Mouse (Mus musculus) small intestine, adult 2 months (tissue): Measurements from ENCODE around the gene Colq. TPM values are rescaled to one million over a fixed set of nuclear protein-coding genes. Genes with fewer than 3 reads are reported as not detected.
A peak's percentile ranks its signal among the peaks of the same experiment; 100 is the strongest.

ENCODE experiments used
- H3K27ac ChIP-seq: fragments of 200-500 bp; 2 replicates; pipeline ENCODE4 v1.5.1; 2012; ENCODE audit warnings: low read depth, low read length, control low read depth, inconsistent platforms; ENCODE audit not compliant: insufficient read depth
- H3K27me3 ChIP-seq: fragments of 200-500 bp; 2 replicates; pipeline ENCODE4 v1.6.1; 2012; ENCODE audit warnings: mild to moderate bottlenecking, moderate library complexity, low read length, inconsistent platforms; ENCODE audit not compliant: control insufficient read depth, insufficient read depth
- H3K36me3 ChIP-seq: fragments of 200-500 bp; 2 replicates; pipeline ENCODE4 v1.6.1; 2012; ENCODE audit warnings: mild to moderate bottlenecking, low read length, control low read depth, inconsistent platforms; ENCODE audit not compliant: control insufficient read depth, insufficient read depth
- H3K4me1 ChIP-seq: fragments of 200-500 bp; 2 replicates; pipeline ENCODE4 v1.6.1; 2012; ENCODE audit warnings: low read length, inconsistent platforms, mixed read lengths; ENCODE audit not compliant: control insufficient read depth, insufficient read depth, insufficient read length
- H3K4me3 ChIP-seq: fragments of 200-500 bp; 2 replicates; pipeline ENCODE4 v1.5.1; 2012; ENCODE audit warnings: low read depth, mild to moderate bottlenecking, control low read depth, inconsistent platforms, low read length, moderate library complexity
- CTCF ChIP-seq: fragments of 200-500 bp; IDR thresholded peaks from 2 replicates; pipeline ENCODE4 v1.5.1; 2012; ENCODE audit warnings: low read depth, mild to moderate bottlenecking, control low read depth, inconsistent platforms, low read length, moderate library complexity, mixed read lengths; ENCODE audit not compliant: insufficient replicate concordance, insufficient read length; ENCODE audit errors: extremely low read depth
- POLR2A ChIP-seq: fragments of 200-500 bp; IDR thresholded peaks from 2 replicates; pipeline ENCODE4 v1.6.1; 2012; ENCODE audit warnings: low read depth, mild to moderate bottlenecking, control low read depth, inconsistent platforms, low read length, moderate library complexity
- WGBS: fragments of 180-500 bp; shearing (Covaris S2); methylation state at CpG from one replicate; pipeline ENCODE4 v1.1.7; 2018; 5-methylcytosine and 5-hydroxymethylcytosine counted together
- polyA plus RNA-seq: library from polyadenylated mRNA; depleted of rRNA; stranded (reverse); fragments of >200 nt; gene quantifications from 2 replicates; pipeline ENCODE4 v1.2.3, GENCODE M21; 2012

Gene Colq
- polyA plus RNA-seq, 1 experiment, result 0.77 TPM

- Histone ChIP-seq H3K27ac (no peak overlapping the region), H3K27me3 (no peaks in the 10 kb centered on the region), H3K4me1 (peaks cover 9% of the 10 kb centered on the region; the same call in 1 of the 2 replicates), H3K4me3 (no peak overlapping the region), H3K36me3 (peaks cover 34% of the 10 kb centered on the region)
- TF ChIP-seq CTCF (no peak), POLR2A (no peak)
- 97% methylated on average over 1 of the region's 1 CpGs for WGBS
Observed at GRCm38 (mm10) chr14:31499526-31499925, 91.6 kb downstream of the Colq start.

- 9% methylated on average over 7 of the region's 7 CpGs for WGBS
- Histone ChIP-seq H3K4me3 (peak overlapping the region; percentile 25; the same call in 1 of the 2 replicates), H3K27me3 (no peaks in the 10 kb centered on the region), H3K27ac (no peak overlapping the region), H3K4me1 (peaks cover 13% of the 10 kb centered on the region), H3K36me3 (peaks cover 16% of the 10 kb centered on the region)
- TF ChIP-seq POLR2A, result no peak
- no peak for TF ChIP-seq CTCF
Observed at GRCm38 (mm10) chr14:31496241-31496646, 94.9 kb downstream of the Colq start.

GRCm38 (mm10) chr14:31495538-31495937 lies 95.6 kb downstream of the Colq start:
- Histone ChIP-seq H3K4me1 (peaks cover 13% of the 10 kb centered on the region), H3K27me3 (no peaks in the 10 kb centered on the region), H3K4me3 (peak overlapping the region; percentile 98), H3K27ac (0 out of 2 replicates have a peak overlapping the region, but pooled peaks have one; percentile 72), H3K36me3 (peaks cover 13% of the 10 kb centered on the region)
- TF ChIP-seq CTCF (no peak), POLR2A (no peak)
- under 1% methylated on average over 8 of the region's 8 CpGs for WGBS

- no peaks in the 10 kb centered on the region for H3K27me3 ChIP-seq
- peak within 1 kb of the TSS; percentile 72 for H3K27ac ChIP-seq
- H3K36me3 ChIP-seq, result peaks cover 13% of the 10 kb centered on the region
- peak within 1 kb of the TSS; percentile 98 for H3K4me3 ChIP-seq
- under 1% methylated on average over 49 of the region's 49 CpGs for WGBS
- H3K4me1 ChIP-seq, result peaks cover 13% of the 10 kb centered on the region
- TF ChIP-seq CTCF, result no peak
- TF ChIP-seq POLR2A, result peak; percentile 48; the same call in 1 of the 2 replicates
Observed at GRCm38 (mm10) chr14:31494975-31495455, 96.1 kb downstream of the Colq start, which contains the start of gene Mettl6. Mettl6 (minus strand) TSS chr14:31495040.

GRCm38 (mm10) chr14:31494349-31494974 lies 96.7 kb downstream of the Colq start, which contains the start of gene Eaf1:
Eaf1 (plus strand) TSS chr14:31494399.
- WGBS, result under 1% methylated on average over 37 of the region's 37 CpGs
- Histone ChIP-seq H3K4me3 (peak within 1 kb of the TSS; percentile 98), H3K27me3 (no peaks in the 10 kb centered on the region), H3K36me3 (peaks cover 15% of the 10 kb centered on the region), H3K27ac (peak within 1 kb of the TSS; percentile 72), H3K4me1 (peaks cover 13% of the 10 kb centered on the region)
- TF ChIP-seq CTCF (no peak), POLR2A (no peak)

- Histone ChIP-seq H3K36me3 (peaks cover 19% of the 10 kb centered on the region), H3K27me3 (no peaks in the 10 kb centered on the region), H3K4me1 (peaks cover 13% of the 10 kb centered on the region), H3K27ac (no peak overlapping the region), H3K4me3 (peak overlapping the region; percentile 98)
- TF ChIP-seq POLR2A (no peak), CTCF (no peak)
- 7% methylated on average over 9 of the region's 9 CpGs for WGBS
Observed at GRCm38 (mm10) chr14:31493901-31494300, 97.2 kb downstream of the Colq start.

GRCm38 (mm10) chr14:31488055-31488454 lies 103.1 kb downstream of the Colq start:
- H3K36me3 ChIP-seq, result peaks cover 41% of the 10 kb centered on the region
- H3K4me3 ChIP-seq, result no peak overlapping the region
- no peaks in the 10 kb centered on the region for H3K27me3 ChIP-seq
- no peaks in the 10 kb centered on the region for H3K4me1 ChIP-seq
- WGBS, result 80% methylated on average over 6 of the region's 6 CpGs
- no peak for TF ChIP-seq POLR2A
- TF ChIP-seq CTCF, result no peak
- no peak overlapping the region for H3K27ac ChIP-seq
